Mouse (Mus musculus): ENCODE results near the gene Chst15. TPM values are rescaled to one million over a fixed set of nuclear protein-coding genes. Genes with fewer than 3 reads are reported as not detected.

The Chst15 gene
- polyA plus RNA-seq, 1 experiment, result 1.8 TPM

DNA sequence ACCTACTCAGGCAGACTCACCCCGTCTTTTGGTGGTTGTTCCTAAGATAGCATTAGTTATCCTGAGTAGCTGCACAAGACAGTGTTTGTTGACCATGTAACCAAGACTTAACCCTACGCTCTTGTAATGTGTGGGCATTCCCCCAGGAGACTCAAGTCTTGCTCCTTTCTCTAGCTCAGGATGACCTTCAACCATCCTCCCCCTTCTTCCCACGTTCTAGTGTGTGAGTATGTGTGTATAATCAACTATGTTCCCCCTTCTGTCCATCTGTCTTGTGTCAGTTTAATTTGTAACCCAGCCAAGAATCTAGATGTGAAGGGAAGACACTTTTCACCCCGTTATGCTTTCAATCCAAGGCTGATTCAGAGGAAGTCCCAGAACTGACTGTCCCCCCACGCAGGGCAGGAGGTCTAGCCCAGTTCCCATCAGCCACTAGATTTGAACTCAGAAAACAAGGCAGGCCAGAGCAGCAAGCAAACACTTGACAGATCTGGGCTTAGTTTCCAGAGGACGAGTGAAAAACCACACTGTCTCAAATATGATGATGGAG is 9.2 kb downstream of the Chst15 start:
- no peak overlapping the region for H3K4me3 ChIP-seq (ENCODE audit: control insufficient read depth, low read depth, low read length)
- H3K36me3 ChIP-seq (ENCODE audit: control insufficient read depth, insufficient read depth, low read length), result no peaks in the 10 kb centered on the region
- TF ChIP-seq POLR2A (IDR thresholded peaks at IDR 0.05; ENCODE audit: control insufficient read depth, low read depth, low read length) (no peak), CTCF (IDR thresholded peaks at IDR 0.05; ENCODE audit: control insufficient read depth, insufficient read depth, insufficient replicate concordance, low read depth, low read length) (no peak)
- H3K27ac ChIP-seq (ENCODE audit: control insufficient read depth, insufficient read depth, low read depth, low read length), result no peak overlapping the region
- peaks cover 2% of the 10 kb centered on the region; the same call in 1 of the 2 replicates for H3K4me1 ChIP-seq (ENCODE audit: control insufficient read depth, insufficient read depth, low read length)
- H3K27me3 ChIP-seq (ENCODE audit: control insufficient read depth, insufficient read depth, low read length), result no peaks in the 10 kb centered on the region

DNA sequence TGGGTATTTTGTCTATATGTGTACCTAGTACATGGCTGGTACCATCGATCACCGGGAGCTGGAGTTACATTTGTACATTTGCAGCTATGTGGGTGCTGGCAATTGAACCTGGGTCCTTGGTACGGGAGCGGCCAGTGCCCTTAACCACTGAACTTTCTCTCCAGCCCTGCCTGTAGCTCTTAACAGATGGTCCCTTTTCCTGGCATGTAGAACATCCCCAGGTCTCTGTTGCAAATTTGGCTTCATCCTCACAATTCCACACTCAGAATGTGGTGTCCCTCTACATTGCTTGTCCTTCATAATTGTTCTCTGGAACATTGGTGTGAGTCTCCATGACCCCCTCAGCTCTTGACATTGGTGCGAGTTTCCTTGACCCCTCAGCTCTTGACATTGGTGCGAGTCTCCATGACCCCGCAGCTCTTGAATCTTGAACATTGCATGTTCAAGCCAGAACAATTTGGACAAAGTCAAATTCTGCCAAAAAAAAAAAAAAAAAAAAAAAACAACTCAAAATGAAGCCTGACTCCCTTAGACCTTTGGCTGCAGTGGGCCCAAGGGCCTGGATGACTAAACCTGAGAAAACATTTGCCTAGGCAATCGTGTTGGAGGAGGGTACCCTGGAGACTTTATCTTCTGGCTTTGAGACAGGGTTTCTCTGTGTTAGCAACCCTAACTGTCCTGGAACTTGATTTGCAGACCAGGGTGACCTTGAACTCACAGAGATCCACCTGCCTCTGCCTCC is 10.2 kb downstream of the Chst15 start:
- H3K27ac ChIP-seq (ENCODE audit: control insufficient read depth, insufficient read depth, low read depth, low read length), result no peak overlapping the region
- no peak overlapping the region for H3K4me3 ChIP-seq (ENCODE audit: control insufficient read depth, low read depth, low read length)
- no peaks in the 10 kb centered on the region for H3K36me3 ChIP-seq (ENCODE audit: control insufficient read depth, insufficient read depth, low read length)
- H3K27me3 ChIP-seq (ENCODE audit: control insufficient read depth, insufficient read depth, low read length), result no peaks in the 10 kb centered on the region
- TF ChIP-seq POLR2A (IDR thresholded peaks at IDR 0.05; ENCODE audit: control insufficient read depth, low read depth, low read length), result no peak
- no peak for TF ChIP-seq CTCF (IDR thresholded peaks at IDR 0.05; ENCODE audit: control insufficient read depth, insufficient read depth, insufficient replicate concordance, low read depth, low read length)
- H3K4me1 ChIP-seq (ENCODE audit: control insufficient read depth, insufficient read depth, low read length), result peaks cover 2% of the 10 kb centered on the region

GRCm38 (mm10) chr7:132305492-132306375 is 11.3 kb downstream of the Chst15 start:
- H3K27ac ChIP-seq (ENCODE audit: control insufficient read depth, insufficient read depth, low read depth, low read length), result no peak overlapping the region
- no peaks in the 10 kb centered on the region for H3K27me3 ChIP-seq (ENCODE audit: control insufficient read depth, insufficient read depth, low read length)
- TF ChIP-seq CTCF (IDR thresholded peaks at IDR 0.05; ENCODE audit: control insufficient read depth, insufficient read depth, insufficient replicate concordance, low read depth, low read length), result no peak
- no peak for TF ChIP-seq POLR2A (IDR thresholded peaks at IDR 0.05; ENCODE audit: control insufficient read depth, low read depth, low read length)
- peaks cover 2% of the 10 kb centered on the region for H3K4me1 ChIP-seq (ENCODE audit: control insufficient read depth, insufficient read depth, low read length)
- no peaks in the 10 kb centered on the region for H3K36me3 ChIP-seq (ENCODE audit: control insufficient read depth, insufficient read depth, low read length)
- H3K4me3 ChIP-seq (ENCODE audit: control insufficient read depth, low read depth, low read length), result no peak overlapping the region

DNA sequence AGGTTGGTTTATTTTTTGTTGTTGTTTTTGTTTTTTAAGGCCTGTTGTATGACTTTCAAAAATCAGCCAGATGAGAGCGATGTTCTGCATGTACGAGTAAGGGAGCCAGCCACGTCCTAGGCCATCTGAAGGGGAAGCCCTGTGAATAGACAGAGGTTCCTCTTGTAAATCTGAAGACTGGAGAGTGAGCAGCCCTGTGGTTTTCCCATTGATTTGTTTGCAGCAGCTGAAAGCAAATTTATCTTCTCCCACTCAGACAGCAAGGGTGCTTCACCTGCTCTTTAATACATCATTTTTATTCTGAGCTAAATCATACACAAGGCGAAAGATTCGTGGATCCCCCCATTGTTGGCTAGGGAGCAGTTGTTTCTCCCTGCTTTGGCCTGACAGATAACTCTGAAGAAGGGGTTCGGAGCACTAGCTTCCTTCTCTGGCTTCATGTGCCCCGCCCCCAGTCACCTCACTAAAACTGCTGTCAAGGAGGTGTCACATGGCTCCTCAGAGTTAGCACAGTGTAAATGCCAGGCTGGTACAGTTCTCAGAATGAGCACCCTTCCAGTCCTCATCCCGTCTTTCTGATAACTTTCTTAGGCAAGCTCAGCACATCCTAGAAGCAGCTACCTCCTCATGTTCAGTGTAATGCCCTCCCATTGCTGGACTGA is 12.5 kb downstream of the Chst15 start:
- no peak for TF ChIP-seq POLR2A (IDR thresholded peaks at IDR 0.05; ENCODE audit: control insufficient read depth, low read depth, low read length)
- TF ChIP-seq CTCF (IDR thresholded peaks at IDR 0.05; ENCODE audit: control insufficient read depth, insufficient read depth, insufficient replicate concordance, low read depth, low read length), result no peak
- Histone ChIP-seq H3K36me3 (ENCODE audit: control insufficient read depth, insufficient read depth, low read length) (no peaks in the 10 kb centered on the region), H3K4me1 (ENCODE audit: control insufficient read depth, insufficient read depth, low read length) (peaks cover 2% of the 10 kb centered on the region), H3K27me3 (ENCODE audit: control insufficient read depth, insufficient read depth, low read length) (no peaks in the 10 kb centered on the region), H3K4me3 (ENCODE audit: control insufficient read depth, low read depth, low read length) (no peak overlapping the region), H3K27ac (ENCODE audit: control insufficient read depth, insufficient read depth, low read depth, low read length) (no peak overlapping the region)

GRCm38 (mm10) chr7:132303988-132304387 is 13.0 kb downstream of the Chst15 start:
- no peak for TF ChIP-seq POLR2A (IDR thresholded peaks at IDR 0.05; ENCODE audit: control insufficient read depth, low read depth, low read length)
- Histone ChIP-seq H3K4me1 (ENCODE audit: control insufficient read depth, insufficient read depth, low read length) (peaks cover 2% of the 10 kb centered on the region), H3K27me3 (ENCODE audit: control insufficient read depth, insufficient read depth, low read length) (no peaks in the 10 kb centered on the region), H3K4me3 (ENCODE audit: control insufficient read depth, low read depth, low read length) (no peak overlapping the region), H3K36me3 (ENCODE audit: control insufficient read depth, insufficient read depth, low read length) (no peaks in the 10 kb centered on the region), H3K27ac (ENCODE audit: control insufficient read depth, insufficient read depth, low read depth, low read length) (no peak overlapping the region)

DNA sequence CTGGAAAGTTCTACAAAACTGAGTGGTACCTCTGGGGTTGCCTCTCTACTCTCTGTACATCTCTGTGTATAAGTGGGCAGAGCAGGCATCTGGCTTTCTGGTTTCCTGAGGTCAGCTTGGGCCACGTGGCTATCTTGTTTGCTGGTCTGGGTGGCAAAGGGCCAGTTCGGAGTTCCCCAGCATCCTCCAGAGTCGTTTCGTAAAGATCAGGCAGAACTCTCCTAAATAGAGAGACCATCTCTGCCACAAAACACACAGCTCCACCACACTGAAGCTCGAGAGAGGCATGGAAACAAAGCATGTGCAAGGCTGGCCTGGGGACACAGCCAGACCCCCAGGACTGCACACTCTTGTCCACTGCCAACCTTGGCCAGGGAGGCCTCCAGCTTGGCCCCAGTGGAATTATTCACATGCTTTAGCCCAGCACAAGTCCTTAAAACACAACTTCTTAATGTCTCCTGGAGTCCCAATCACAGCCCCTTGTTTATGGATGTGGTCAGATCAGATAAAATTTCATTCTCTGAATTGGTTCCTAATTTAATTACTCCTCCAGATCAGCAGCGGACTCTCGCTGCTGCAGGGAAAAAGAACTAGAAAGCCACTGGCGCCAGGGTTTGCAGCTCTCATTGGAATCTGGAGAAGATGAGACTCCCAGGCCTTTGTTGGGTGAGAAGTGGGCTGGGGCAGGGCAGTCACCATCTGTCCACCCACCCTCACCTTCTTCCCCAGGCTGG is 14.4 kb downstream of the Chst15 start:
- Histone ChIP-seq H3K36me3 (ENCODE audit: control insufficient read depth, insufficient read depth, low read length) (no peaks in the 10 kb centered on the region), H3K27ac (ENCODE audit: control insufficient read depth, insufficient read depth, low read depth, low read length) (no peak overlapping the region), H3K4me3 (ENCODE audit: control insufficient read depth, low read depth, low read length) (no peak overlapping the region), H3K27me3 (ENCODE audit: control insufficient read depth, insufficient read depth, low read length) (no peaks in the 10 kb centered on the region), H3K4me1 (ENCODE audit: control insufficient read depth, insufficient read depth, low read length) (peaks cover 2% of the 10 kb centered on the region)
- TF ChIP-seq POLR2A (IDR thresholded peaks at IDR 0.05; ENCODE audit: control insufficient read depth, low read depth, low read length) (no peak), CTCF (IDR thresholded peaks at IDR 0.05; ENCODE audit: control insufficient read depth, insufficient read depth, insufficient replicate concordance, low read depth, low read length) (no peak)
